Mouse (Mus musculus): ENCODE measurements around the gene Wdr73. TPM values are rescaled to one million over a fixed set of nuclear protein-coding genes. Genes with fewer than 3 reads are reported as not detected.

Gene Wdr73
- total and polyA plus RNA-seq, 3 experiments, result 4.3 to 7.7 (median 7.2) TPM

DNA sequence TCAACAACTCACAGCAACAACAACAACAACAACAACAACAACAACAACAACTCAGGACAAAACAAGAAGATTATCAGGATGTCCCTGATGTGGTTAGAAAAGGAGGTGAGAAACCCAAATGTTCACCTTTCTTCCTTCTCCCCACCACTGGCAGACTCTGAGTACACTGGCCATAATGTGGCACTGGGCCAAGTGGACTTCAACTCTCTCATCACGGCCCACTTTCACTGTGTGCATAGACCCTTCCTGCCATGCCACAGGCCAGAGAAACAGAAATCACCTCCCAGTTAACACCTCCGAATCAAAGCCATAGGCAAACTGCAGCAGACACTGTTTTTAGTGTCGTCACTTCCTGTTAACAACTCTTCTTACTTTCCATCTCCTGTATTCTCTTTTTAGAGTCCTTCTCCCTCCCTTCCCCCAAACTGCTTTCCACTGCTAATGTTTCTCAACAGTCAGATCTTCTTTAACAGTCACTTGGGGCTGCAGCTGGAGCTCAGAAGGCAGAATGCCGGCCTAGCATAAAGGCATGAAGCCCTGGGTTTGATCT, 16.9 kb upstream of the Wdr73 start:
- no peak overlapping the region for H3K4me3 ChIP-seq
- no peaks in the 10 kb centered on the region for H3K4me1 ChIP-seq (ENCODE audit: control insufficient read depth, insufficient read depth, low read length)
- TF ChIP-seq POLR2A (IDR thresholded peaks at IDR 0.05; ENCODE audit: insufficient read depth, low read depth, low read length), result no peak
- no peak for TF ChIP-seq CTCF (IDR thresholded peaks at IDR 0.05)
- TF ChIP-seq EP300 (IDR thresholded peaks at IDR 0.05; ENCODE audit: insufficient read depth, low read depth, low read length), result no peak
- intact Hi-C loops (cut with DNase I), result no loop called here
- no peak overlapping the region for H3K9ac ChIP-seq (ENCODE audit: low read depth, low read length)
- no peak for DNase-seq
- H3K27me3 ChIP-seq (ENCODE audit: control insufficient read depth, insufficient read depth, low read length), result no peaks in the 10 kb centered on the region
- no peaks in the 10 kb centered on the region for H3K36me3 ChIP-seq (ENCODE audit: control insufficient read depth, insufficient read depth, low read length)
- WGBS, result 78% methylated on average over 4 of the region's 4 CpGs
- no peak overlapping the region for H3K27ac ChIP-seq
- H3K79me2 ChIP-seq (replicated peaks; ENCODE audit: control insufficient read depth, insufficient read depth, low read length), result no peaks in the 10 kb centered on the region

DNA sequence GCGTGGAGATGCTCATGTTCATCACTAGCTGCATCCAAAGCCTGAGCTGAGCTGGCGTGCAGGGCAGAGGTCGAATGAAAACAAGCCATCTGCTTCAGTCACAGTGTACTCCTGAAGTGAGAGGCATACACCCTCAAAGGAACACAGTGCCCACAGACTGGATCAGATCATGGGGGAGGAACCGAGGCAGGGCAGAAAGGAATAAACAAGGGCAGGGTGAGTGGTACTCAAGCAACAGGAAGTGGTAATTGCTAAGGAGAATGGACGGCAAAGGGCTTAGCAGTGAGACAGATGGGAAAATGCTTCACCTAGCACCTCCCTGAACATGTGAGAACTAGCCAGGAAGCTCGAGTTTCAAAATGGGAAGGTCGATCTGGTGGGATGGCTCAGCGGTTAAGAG, 11.4 kb upstream of the Wdr73 start:
- no peaks in the 10 kb centered on the region for H3K79me2 ChIP-seq (replicated peaks; ENCODE audit: control insufficient read depth, insufficient read depth, low read length)
- no peak for TF ChIP-seq POLR2A (IDR thresholded peaks at IDR 0.05; ENCODE audit: insufficient read depth, low read depth, low read length)
- TF ChIP-seq CTCF (IDR thresholded peaks at IDR 0.05), result no peak
- TF ChIP-seq EP300 (IDR thresholded peaks at IDR 0.05; ENCODE audit: insufficient read depth, low read depth, low read length), result no peak
- DNase-seq, result no peak
- intact Hi-C loops (cut with DNase I), result loop anchor here (2.0 kb wide), 1 partner anchor 54 kb away; no protein-coding TSS in a partner anchor
- WGBS, result 78% methylated on average over 8 of the region's 8 CpGs
- H3K36me3 ChIP-seq (ENCODE audit: control insufficient read depth, insufficient read depth, low read length), result no peaks in the 10 kb centered on the region; the same call in 1 of the 2 replicates
- no peak overlapping the region for H3K27ac ChIP-seq
- peaks cover 1% of the 10 kb centered on the region; the same call in 1 of the 2 replicates for H3K4me1 ChIP-seq (ENCODE audit: control insufficient read depth, insufficient read depth, low read length)
- H3K9ac ChIP-seq (ENCODE audit: low read depth, low read length), result no peak overlapping the region
- H3K4me3 ChIP-seq, result no peak overlapping the region
- H3K27me3 ChIP-seq (ENCODE audit: control insufficient read depth, insufficient read depth, low read length), result no peaks in the 10 kb centered on the region

DNA sequence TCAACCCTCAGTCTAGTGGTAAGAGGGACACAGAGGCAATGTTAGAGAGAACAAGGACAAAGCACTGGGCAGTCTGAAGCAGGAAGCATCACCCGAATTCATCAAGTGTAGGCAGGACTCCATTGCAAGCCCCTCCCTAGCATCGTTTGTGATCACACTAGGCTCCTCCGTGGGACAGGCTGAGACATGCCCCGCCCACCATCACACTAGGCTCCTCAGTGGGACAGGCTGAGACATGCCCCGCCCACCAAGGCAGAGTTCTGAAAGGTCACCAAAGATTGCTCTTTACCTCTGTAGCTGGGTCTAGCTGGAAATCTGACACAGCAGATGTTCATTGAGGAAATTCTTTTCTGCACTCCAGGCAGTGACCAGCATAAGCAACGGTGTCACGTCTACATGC, 10.0 kb upstream of the Wdr73 start:
- WGBS, result 72% methylated on average over 7 of the region's 7 CpGs
- H3K27ac ChIP-seq, result no peak overlapping the region
- H3K9ac ChIP-seq (ENCODE audit: low read depth, low read length), result no peak overlapping the region
- H3K4me1 ChIP-seq (ENCODE audit: control insufficient read depth, insufficient read depth, low read length), result peaks cover 1% of the 10 kb centered on the region; the same call in 1 of the 2 replicates
- DNase-seq, result no peak
- no peak overlapping the region for H3K4me3 ChIP-seq
- no peaks in the 10 kb centered on the region; the same call in 1 of the 2 replicates for H3K36me3 ChIP-seq (ENCODE audit: control insufficient read depth, insufficient read depth, low read length)
- intact Hi-C loops (cut with DNase I), result no loop called here
- no peaks in the 10 kb centered on the region for H3K27me3 ChIP-seq (ENCODE audit: control insufficient read depth, insufficient read depth, low read length)
- TF ChIP-seq EP300 (IDR thresholded peaks at IDR 0.05; ENCODE audit: insufficient read depth, low read depth, low read length) (no peak), POLR2A (IDR thresholded peaks at IDR 0.05; ENCODE audit: insufficient read depth, low read depth, low read length) (no peak), CTCF (IDR thresholded peaks at IDR 0.05) (no peak)
- H3K79me2 ChIP-seq (replicated peaks; ENCODE audit: control insufficient read depth, insufficient read depth, low read length), result no peaks in the 10 kb centered on the region

DNA sequence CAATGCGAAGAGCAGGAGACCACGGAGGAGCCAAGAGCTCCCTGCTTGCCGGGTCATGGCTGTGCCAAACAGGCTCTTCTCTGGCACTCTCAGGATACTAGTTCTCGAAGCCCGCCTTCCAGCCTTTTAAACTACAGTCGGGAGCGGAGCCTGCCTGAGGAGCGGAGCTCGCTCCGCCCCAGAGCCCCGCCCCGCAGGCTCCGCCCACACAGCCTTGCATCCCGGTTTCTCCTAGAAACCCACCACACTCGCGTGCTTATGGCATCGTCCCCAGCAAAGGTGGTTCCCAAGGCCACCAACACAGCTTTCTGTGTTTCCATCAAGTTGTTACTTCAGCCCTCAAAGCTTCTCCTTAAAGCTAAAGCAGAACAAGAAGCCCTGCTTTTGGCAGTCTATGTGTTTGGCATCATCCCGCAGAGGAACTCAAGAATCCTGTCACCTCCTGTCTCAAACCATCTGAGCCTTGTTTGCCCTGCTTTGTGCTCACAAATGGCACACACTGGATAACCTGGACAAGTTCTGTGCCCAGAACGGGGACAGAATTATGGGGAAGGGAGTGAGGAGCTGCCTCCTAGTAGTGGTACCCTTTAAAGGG, 3.9 kb upstream of the Wdr73 start, which contains the start of gene Nmb:
Gene Nmb, minus strand, starts transcription at position 156 of the 595 bp plus-strand sequence.
- Histone ChIP-seq H3K9ac (ENCODE audit: low read depth, low read length) (peak within 1 kb of the TSS; percentile 66), H3K79me2 (replicated peaks; ENCODE audit: control insufficient read depth, insufficient read depth, low read length) (no peaks in the 10 kb centered on the region), H3K27me3 (ENCODE audit: control insufficient read depth, insufficient read depth, low read length) (no peaks in the 10 kb centered on the region), H3K4me1 (ENCODE audit: control insufficient read depth, insufficient read depth, low read length) (peaks cover 3% of the 10 kb centered on the region), H3K4me3 (peak within 1 kb of the TSS; percentile 54), H3K36me3 (ENCODE audit: control insufficient read depth, insufficient read depth, low read length) (no peaks in the 10 kb centered on the region; the same call in 1 of the 2 replicates), H3K27ac (peak within 1 kb of the TSS; percentile 41; the same call in 1 of the 2 replicates)
- 3% methylated on average over 19 of the region's 19 CpGs for WGBS
- no peak for TF ChIP-seq EP300 (IDR thresholded peaks at IDR 0.05; ENCODE audit: insufficient read depth, low read depth, low read length)
- TF ChIP-seq POLR2A (IDR thresholded peaks at IDR 0.05; ENCODE audit: insufficient read depth, low read depth, low read length), result 0 out of 2 replicates have a peak, but pooled peaks have one; percentile 40
- TF ChIP-seq CTCF (IDR thresholded peaks at IDR 0.05), result no peak
- DNase-seq, result peak; percentile 78 to 85
- intact Hi-C loops (cut with DNase I), result loop anchor here (5.0 kb wide), 1 partner anchor 87 kb away; the partner anchor contains the start of gene Zfp592

DNA sequence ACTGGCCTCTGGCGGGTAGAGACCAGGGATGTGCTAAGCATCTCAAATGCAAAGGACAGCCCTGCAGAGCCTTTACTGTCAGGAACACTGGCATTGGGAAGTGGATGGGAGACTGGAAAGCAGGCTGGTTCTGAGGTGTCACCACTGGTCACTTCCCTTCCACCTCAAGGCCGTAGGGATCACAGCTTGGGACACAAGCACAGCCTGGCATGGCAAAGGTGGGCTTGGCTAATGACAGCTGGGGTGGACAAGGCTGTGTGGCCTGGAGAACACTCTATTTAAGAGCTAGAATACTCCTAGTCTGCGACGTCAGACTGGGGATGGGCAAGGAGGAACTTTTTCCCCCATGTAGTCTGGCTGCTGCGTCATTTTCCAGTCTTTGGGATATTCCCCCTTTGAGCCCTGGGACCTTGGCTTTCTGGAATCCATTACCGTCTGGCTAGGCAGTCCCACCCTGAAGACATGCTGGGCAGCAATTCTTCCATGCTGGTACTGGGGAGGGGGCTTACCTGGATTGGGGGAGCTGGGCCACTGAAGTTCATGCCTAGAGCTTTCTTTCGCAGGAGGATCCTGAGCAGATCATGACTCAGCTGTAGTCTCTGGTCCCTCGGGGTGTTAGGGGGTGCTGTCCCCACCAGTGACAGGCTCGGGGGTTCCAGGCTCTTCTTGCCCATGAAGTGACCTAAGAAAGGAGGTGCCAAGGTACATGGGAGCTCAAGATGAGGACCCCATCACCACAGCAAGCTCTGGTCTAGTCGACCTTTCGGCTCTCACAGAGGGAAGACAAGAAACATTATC, 2.8 kb upstream of the Wdr73 start:
- Histone ChIP-seq H3K4me3 (no peak overlapping the region), H3K79me2 (replicated peaks; ENCODE audit: control insufficient read depth, insufficient read depth, low read length) (no peaks in the 10 kb centered on the region), H3K27ac (no peak overlapping the region), H3K4me1 (ENCODE audit: control insufficient read depth, insufficient read depth, low read length) (peaks cover 2% of the 10 kb centered on the region), H3K27me3 (ENCODE audit: control insufficient read depth, insufficient read depth, low read length) (no peaks in the 10 kb centered on the region), H3K36me3 (ENCODE audit: control insufficient read depth, insufficient read depth, low read length) (no peaks in the 10 kb centered on the region), H3K9ac (ENCODE audit: low read depth, low read length) (no peak overlapping the region)
- DNase-seq, result no peak
- WGBS, result 89% methylated on average over 11 of the region's 11 CpGs
- TF ChIP-seq EP300 (IDR thresholded peaks at IDR 0.05; ENCODE audit: insufficient read depth, low read depth, low read length) (no peak), CTCF (IDR thresholded peaks at IDR 0.05) (no peak), POLR2A (IDR thresholded peaks at IDR 0.05; ENCODE audit: insufficient read depth, low read depth, low read length) (no peak)
- intact Hi-C loops (cut with DNase I), result loop anchor here (5.0 kb wide), 1 partner anchor 88 kb away; the partner anchor contains the start of gene Zfp592
